Mouse (Mus musculus) hindbrain, embryonic 14.5 days (tissue): ENCODE results near the gene Zfp445. TPM values are rescaled to one million over a fixed set of nuclear protein-coding genes. Genes with fewer than 3 reads are reported as not detected.

Source experiments
- ATAC-seq: fragments of 200-750 bp; cut with Nextera tagmentation; 2 replicates; pipeline ENCODE4 v1.8.0; 2017; ENCODE audit warnings: moderate number of reproducible peaks, mild to moderate bottlenecking, moderate TSS enrichment, moderate library complexity; ENCODE audit not compliant: low FRiP score
- DNase-seq: peaks from one replicate; pipeline ENCODE4 v3.0.0-alpha.2; 2015; ENCODE audit warnings: low spot score
- H3K27ac ChIP-seq: fragments of 300-500 bp; sonication (generic); 2 replicates; pipeline ENCODE4 v1.5.1; 2014; ENCODE audit warnings: mild to moderate bottlenecking, moderate library complexity
- H3K27me3 ChIP-seq: fragments of 300-500 bp; sonication (generic); 2 replicates; pipeline ENCODE4 v1.6.1; 2014; ENCODE audit warnings: mild to moderate bottlenecking, low read length, mixed read lengths; ENCODE audit not compliant: control insufficient read depth, insufficient read depth
- H3K36me3 ChIP-seq: fragments of 300-500 bp; sonication (generic); replicated peaks from 2 replicates; pipeline ENCODE4 v1.6.1; 2014; ENCODE audit not compliant: control insufficient read depth, insufficient read depth
- H3K4me1 ChIP-seq: fragments of 300-500 bp; sonication (generic); replicated peaks from 2 replicates; pipeline ENCODE4 v1.6.1; 2014; ENCODE audit warnings: antibody characterized with exemption, low read length, mixed read lengths; ENCODE audit not compliant: control insufficient read depth, insufficient read depth
- H3K4me2 ChIP-seq: fragments of 300-500 bp; sonication (generic); replicated peaks from 2 replicates; pipeline ENCODE4 v1.6.1; 2014; ENCODE audit warnings: mild to moderate bottlenecking, moderate library complexity
- H3K4me3 ChIP-seq: fragments of 300-500 bp; sonication (generic); replicated peaks from 2 replicates; pipeline ENCODE4 v1.5.1; 2014; ENCODE audit warnings: mild to moderate bottlenecking, low read length
- H3K9ac ChIP-seq: fragments of 300-500 bp; sonication (generic); 2 replicates; pipeline ENCODE4 v1.6.1; 2014
- H3K9me3 ChIP-seq: fragments of 300-500 bp; sonication (generic); 2 replicates; pipeline ENCODE4 v1.6.1; 2016; ENCODE audit warnings: low read length; ENCODE audit not compliant: control insufficient read depth
- WGBS: fragments of 180-500 bp; shearing (Covaris S2); extraction: QIAGEN DNeasy Blood & Tissue Kit; methylation state at CpG from one replicate; pipeline ENCODE4 v1.1.7; 2014; 5-methylcytosine and 5-hydroxymethylcytosine counted together
- polyA plus RNA-seq: library from polyadenylated mRNA; unstranded; fragments of >200 nt; fragmentation: Nextera tagmentation; extraction: Ambion mirVana; gene quantifications from 2 replicates; pipeline ENCODE4 v1.2.1, GENCODE M21; 2014

Gene Zfp445
- polyA plus RNA-seq, 1 experiment from 2014 or later, result 97.7 TPM

GRCm38 (mm10) chr9:122815239-122815851 is 50.5 kb downstream of the Zfp445 start:
- H3K27me3 ChIP-seq, result no peaks in the 10 kb centered on the region
- WGBS, result 88% methylated on average over 4 of the region's 4 CpGs
- H3K9me3 ChIP-seq, result no peaks in the 10 kb centered on the region
- DNase-seq, result no peak
- H3K27ac ChIP-seq, result no peak overlapping the region
- no peak overlapping the region for H3K9ac ChIP-seq
- no peak overlapping the region for H3K4me3 ChIP-seq
- H3K4me2 ChIP-seq, result no peak overlapping the region
- H3K36me3 ChIP-seq, result peaks cover 58% of the 10 kb centered on the region
- no peaks in the 10 kb centered on the region for H3K4me1 ChIP-seq
- ATAC-seq, result no peak

DNA sequence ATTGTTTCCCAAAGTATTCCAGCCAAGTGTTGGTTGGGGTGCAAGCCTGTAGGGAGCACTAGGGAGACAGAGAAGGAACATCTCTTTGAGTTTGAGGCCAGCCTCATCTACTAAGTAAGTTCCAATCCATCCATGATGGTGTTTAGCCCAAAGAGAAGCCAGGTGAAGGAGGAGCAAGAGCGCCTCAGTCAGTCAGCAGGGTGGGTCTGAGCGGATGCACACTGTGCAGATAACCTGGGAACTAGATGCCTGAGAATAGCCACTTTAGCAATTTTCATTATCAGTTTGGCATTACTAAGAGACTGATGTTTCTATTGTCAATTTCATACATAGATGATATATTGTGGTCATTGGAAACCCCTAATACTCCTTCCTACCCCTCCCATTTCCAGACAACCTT is 51.0 kb downstream of the Zfp445 start:
- no peaks in the 10 kb centered on the region for H3K9me3 ChIP-seq
- peaks cover 58% of the 10 kb centered on the region for H3K36me3 ChIP-seq
- no peak overlapping the region for H3K4me3 ChIP-seq
- no peak overlapping the region for H3K4me2 ChIP-seq
- ATAC-seq, result no peak
- WGBS, result 95% methylated on average over 2 of the region's 2 CpGs
- H3K27me3 ChIP-seq, result no peaks in the 10 kb centered on the region
- H3K27ac ChIP-seq, result no peak overlapping the region
- H3K4me1 ChIP-seq, result no peaks in the 10 kb centered on the region
- H3K9ac ChIP-seq, result no peak overlapping the region
- DNase-seq, result no peak

DNA sequence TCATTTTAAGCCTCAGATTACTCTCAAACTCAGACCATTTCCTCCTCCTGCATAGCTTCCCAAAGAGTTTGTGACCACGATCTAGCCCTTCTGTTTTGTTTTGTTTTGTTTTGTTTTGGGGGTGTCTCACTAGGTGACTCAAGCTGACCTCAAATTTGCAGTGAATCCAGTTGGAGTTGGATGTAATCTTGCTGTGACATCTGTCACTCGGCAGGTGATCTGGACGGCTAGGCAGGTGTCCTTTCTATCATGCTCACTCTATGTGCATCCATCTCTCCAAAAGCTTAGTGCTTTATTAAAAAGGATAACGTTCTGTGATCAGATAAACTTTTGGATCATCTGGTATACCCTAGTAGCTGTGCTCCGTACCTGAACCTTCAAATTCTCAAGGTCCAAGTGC is 53.4 kb downstream of the Zfp445 start:
- Histone ChIP-seq H3K4me3 (no peak overlapping the region), H3K27ac (no peak overlapping the region), H3K4me1 (no peaks in the 10 kb centered on the region), H3K9me3 (no peaks in the 10 kb centered on the region), H3K27me3 (no peaks in the 10 kb centered on the region), H3K36me3 (peaks cover 45% of the 10 kb centered on the region), H3K9ac (no peak overlapping the region), H3K4me2 (no peak overlapping the region)
- DNase-seq (no peak), ATAC-seq (no peak)
- WGBS, result 94% methylated on average over 5 of the region's 5 CpGs

- DNase-seq, result no peak
- WGBS, result 86% methylated on average over 3 of the region's 3 CpGs
- Histone ChIP-seq H3K4me3 (no peak overlapping the region), H3K36me3 (peaks cover 36% of the 10 kb centered on the region), H3K9ac (no peak overlapping the region), H3K9me3 (no peaks in the 10 kb centered on the region), H3K27ac (no peak overlapping the region), H3K27me3 (no peaks in the 10 kb centered on the region), H3K4me1 (peaks cover 12% of the 10 kb centered on the region), H3K4me2 (no peak overlapping the region)
- no peak for ATAC-seq
Observed at GRCm38 (mm10) chr9:122810212-122810611, 55.6 kb downstream of the Zfp445 start.

GRCm38 (mm10) chr9:122807186-122807585 is 58.6 kb downstream of the Zfp445 start:
- Histone ChIP-seq H3K27ac (no peak overlapping the region), H3K36me3 (peaks cover 21% of the 10 kb centered on the region), H3K9me3 (no peaks in the 10 kb centered on the region), H3K4me1 (peaks cover 12% of the 10 kb centered on the region), H3K4me2 (no peak overlapping the region), H3K9ac (no peak overlapping the region), H3K4me3 (no peak overlapping the region), H3K27me3 (no peaks in the 10 kb centered on the region)
- DNase-seq, result no peak
- 96% methylated on average over 2 of the region's 2 CpGs for WGBS
- ATAC-seq, result no peak

DNA sequence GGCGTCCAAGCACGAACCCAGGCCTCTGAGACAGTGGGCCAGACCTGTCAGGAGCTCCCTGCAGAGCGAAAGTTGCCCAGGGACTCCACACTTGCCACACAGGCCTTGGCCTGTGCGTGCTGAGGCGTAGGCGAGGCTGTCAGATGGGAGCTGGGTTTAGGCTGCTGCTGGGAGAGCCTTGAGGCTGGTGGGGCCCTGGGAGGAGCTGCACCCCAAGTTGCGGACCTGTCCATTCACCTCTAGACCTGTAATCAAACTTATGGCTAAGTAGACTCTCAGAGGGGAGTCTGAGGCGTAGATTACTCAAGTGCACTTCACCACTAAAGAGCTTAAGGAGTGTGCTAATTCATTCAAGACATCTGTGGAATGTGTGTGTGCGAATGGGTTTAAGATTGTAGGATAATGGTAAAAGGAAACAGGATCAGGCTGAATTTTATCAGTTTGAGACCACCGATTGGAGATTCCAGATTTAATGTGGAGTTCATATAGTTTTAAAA is 59.9 kb downstream of the Zfp445 start:
- H3K9ac ChIP-seq, result peak overlapping the region; percentile 80
- H3K27ac ChIP-seq, result peak overlapping the region; percentile 91
- peak overlapping the region; percentile 84 for H3K4me2 ChIP-seq
- no peaks in the 10 kb centered on the region for H3K9me3 ChIP-seq
- ATAC-seq, result no peak
- H3K36me3 ChIP-seq, result peaks cover 19% of the 10 kb centered on the region
- H3K4me1 ChIP-seq, result peaks cover 12% of the 10 kb centered on the region
- WGBS, result 20% methylated on average over 10 of the region's 10 CpGs
- H3K4me3 ChIP-seq, result peak overlapping the region; percentile 62
- no peaks in the 10 kb centered on the region for H3K27me3 ChIP-seq
- no peak for DNase-seq

- H3K4me2 ChIP-seq, result peak within 1 kb of the TSS; percentile 84
- peaks cover 13% of the 10 kb centered on the region for H3K36me3 ChIP-seq
- peak within 1 kb of the TSS; percentile 91 for H3K27ac ChIP-seq
- 7% methylated on average over 42 of the region's 42 CpGs for WGBS
- peak; percentile 93 for DNase-seq
- peak within 1 kb of the TSS; percentile 62 for H3K4me3 ChIP-seq
- H3K4me1 ChIP-seq, result peaks cover 12% of the 10 kb centered on the region
- no peaks in the 10 kb centered on the region for H3K9me3 ChIP-seq
- ATAC-seq, result peak; percentile 99
- H3K9ac ChIP-seq, result peak within 1 kb of the TSS; percentile 80
- no peaks in the 10 kb centered on the region for H3K27me3 ChIP-seq
Observed at GRCm38 (mm10) chr9:122805053-122805844, 60.6 kb downstream of the Zfp445 start, which contains the start of gene Tcaim. Tcaim (plus strand) TSS chr9:122805539.

Other genes with a start within 250 kb of the Zfp445 start
- gene Topaz1, start 118.7 kb downstream of the Zfp445 start, polyA plus RNA-seq, result not detected in 2 replicates
- 8.3 and 10.2 TPM in 2 replicates for gene Tcaim, start 60.5 kb downstream of the Zfp445 start, polyA plus RNA-seq
- 0.56 and 0.95 TPM in 2 replicates for gene Gm35549, start 22.0 kb downstream of the Zfp445 start, polyA plus RNA-seq
- 1.9 and 2.2 TPM in 2 replicates for gene Zkscan7, start 19.7 kb upstream of the Zfp445 start, polyA plus RNA-seq
- 16.1 and 17.0 TPM in 2 replicates for gene Zfp105, start 57.1 kb upstream of the Zfp445 start, polyA plus RNA-seq
- 32.3 and 33.9 TPM in 2 replicates for gene 1110059G10Rik, start 85.0 kb upstream of the Zfp445 start, polyA plus RNA-seq
- gene Kif15, start 85.0 kb upstream of the Zfp445 start, polyA plus RNA-seq, result 9.2 and 9.3 TPM in 2 replicates
- 27.6 and 29.8 TPM in 2 replicates for gene Tmem42, start 155.3 kb upstream of the Zfp445 start, polyA plus RNA-seq
- 0.30 and 0.68 TPM in 2 replicates for gene Tgm4, start 168.7 kb upstream of the Zfp445 start, polyA plus RNA-seq
- gene Zdhhc3, start 247.2 kb upstream of the Zfp445 start, polyA plus RNA-seq, result 63.6 and 71.7 TPM in 2 replicates
- gene Exosc7, start 247.2 kb upstream of the Zfp445 start, polyA plus RNA-seq, result 73.2 and 76.4 TPM in 2 replicates